Mouse (Mus musculus) cerebellum, postnatal 25 days (tissue): ENCODE results near the gene Ccpg1os.

Experiments used
- DNase-seq, 2 experiments: peaks; one replicate each; pipeline ENCODE4 v3.0.0; 2021; ENCODE audit warnings: mixed read lengths in 2 of 2

Ccpg1os gene

GRCm38 (mm10) chr9:72985250-72986220, at the start of gene Ccpg1os, which contains the start of gene Ccpg1:
Gene Ccpg1os (minus strand): TSS chr9:72985382.
Gene Ccpg1 (plus strand): TSS chr9:72985429.
- peak; percentile 96 to 97 for DNase-seq

- no peak for DNase-seq
These were observed 48.2 kb upstream of the Ccpg1os start for GRCm38 (mm10) chr9:73033406-73033805.

GRCm38 (mm10) chr9:73031421-73031820, 46.2 kb upstream of the Ccpg1os start:
- DNase-seq: peak; percentile 57 to 70

GRCm38 (mm10) chr9:73030443-73030842, 45.3 kb upstream of the Ccpg1os start:
- DNase-seq: no peak

GRCm38 (mm10) chr9:73025818-73026636, 40.8 kb upstream of the Ccpg1os start:
- peak in 1 of 2 experiments; percentile 54 for DNase-seq

GRCm38 (mm10) chr9:73020566-73021097, 35.5 kb upstream of the Ccpg1os start:
- DNase-seq: no peak

GRCm38 (mm10) chr9:73019841-73020240, 34.7 kb upstream of the Ccpg1os start:
- peak; percentile 63 to 77 for DNase-seq

GRCm38 (mm10) chr9:73014724-73015123, 29.5 kb upstream of the Ccpg1os start:
- no peak for DNase-seq

GRCm38 (mm10) chr9:73012629-73013028, 27.4 kb upstream of the Ccpg1os start:
- DNase-seq: no peak

GRCm38 (mm10) chr9:73008384-73008783, 23.2 kb upstream of the Ccpg1os start:
- DNase-seq: no peak

- DNase-seq: no peak
These were observed 21.0 kb upstream of the Ccpg1os start for GRCm38 (mm10) chr9:73006175-73006574.

GRCm38 (mm10) chr9:73005106-73005505, 19.9 kb upstream of the Ccpg1os start:
- DNase-seq: no peak

- DNase-seq: no peak
These were observed 18.9 kb upstream of the Ccpg1os start for GRCm38 (mm10) chr9:73004076-73004475.

- DNase-seq: peak in 1 of 2 experiments; percentile 38
These were observed 17.0 kb upstream of the Ccpg1os start for GRCm38 (mm10) chr9:73002177-73002576.

- no peak for DNase-seq
These were observed 16.3 kb upstream of the Ccpg1os start for GRCm38 (mm10) chr9:73001314-73002011.

- no peak for DNase-seq
These were observed 15.3 kb upstream of the Ccpg1os start for GRCm38 (mm10) chr9:73000487-73000886.

GRCm38 (mm10) chr9:72996806-72997205, 11.6 kb upstream of the Ccpg1os start:
- no peak for DNase-seq

- no peak for DNase-seq
These were observed 11.0 kb upstream of the Ccpg1os start for GRCm38 (mm10) chr9:72996167-72996566.

GRCm38 (mm10) chr9:72992576-72992975, 7.4 kb upstream of the Ccpg1os start:
- no peak for DNase-seq

GRCm38 (mm10) chr9:72991420-72991819, 6.2 kb upstream of the Ccpg1os start:
- DNase-seq: no peak

- no peak for DNase-seq
These were observed 3.5 kb upstream of the Ccpg1os start for GRCm38 (mm10) chr9:72988706-72989105.

- DNase-seq: no peak
These were observed 2.5 kb upstream of the Ccpg1os start for GRCm38 (mm10) chr9:72987703-72988102.
